Mouse (Mus musculus) megakaryocyte, embryonic 14.5 days (primary cell): Measurements from ENCODE around the gene Adrb1.

ENCODE experiments used
- FLI1 ChIP-seq: IDR thresholded peaks from 2 replicates; pipeline ENCODE4 v1.6.1; 2012; ENCODE audit warnings: low read length, inconsistent platforms, mixed read lengths
- GATA1 ChIP-seq: IDR thresholded peaks from 3 replicates; pipeline ENCODE4 v1.6.1; 2012; ENCODE audit warnings: mixed read lengths, low read length, inconsistent platforms, borderline replicate concordance

- TF ChIP-seq GATA1, result no peak
- TF ChIP-seq FLI1, result no peak
These were observed 39.1 kb downstream of the Adrb1 start for GRCm38 (mm10) chr19:56761096-56761495.
